Mouse (Mus musculus) forebrain, postnatal 0 days (tissue): ENCODE results near the gene Gm4559. TPM values are rescaled to one million over a fixed set of nuclear protein-coding genes. Genes with fewer than 3 reads are reported as not detected.
"Not testable (repeated sequence)": the region's sequence is repeated elsewhere in the genome, so short reads cannot be mapped to it uniquely, and the experiment has no call there.

Source experiments
- ATAC-seq: fragments of 200-750 bp; cut with Nextera tagmentation; 2 replicates; pipeline ENCODE4 v1.8.0; 2017; ENCODE audit warnings: mild to moderate bottlenecking, moderate library complexity
- DNase-seq: peaks from one replicate; pipeline ENCODE4 v3.0.0-alpha.2; 2015
- H3K27ac ChIP-seq: fragments of 300-500 bp; sonication (generic); 2 replicates; pipeline ENCODE4 v1.5.1; 2014; ENCODE audit warnings: low read depth, mild to moderate bottlenecking, antibody characterized with exemption, low read length, moderate library complexity, mixed read lengths
- H3K27me3 ChIP-seq: fragments of 300-500 bp; sonication (generic); 2 replicates; pipeline ENCODE4 v1.6.1; 2014; ENCODE audit warnings: mild to moderate bottlenecking, low read length, mixed read lengths; ENCODE audit not compliant: insufficient read depth
- H3K36me3 ChIP-seq: fragments of 300-500 bp; sonication (generic); 2 replicates; pipeline ENCODE4 v1.6.1; 2014; ENCODE audit warnings: mild to moderate bottlenecking, moderate library complexity; ENCODE audit not compliant: insufficient read depth
- H3K4me1 ChIP-seq: fragments of 300-500 bp; sonication (generic); 2 replicates; pipeline ENCODE4 v1.6.1; 2014; ENCODE audit warnings: antibody characterized with exemption; ENCODE audit not compliant: insufficient read depth
- H3K4me2 ChIP-seq: fragments of 300-500 bp; sonication (generic); 2 replicates; pipeline ENCODE4 v1.6.1; 2014; ENCODE audit warnings: low read depth, mild to moderate bottlenecking, moderate library complexity
- H3K4me3 ChIP-seq: fragments of 300-500 bp; sonication (generic); 2 replicates; pipeline ENCODE4 v1.5.1; 2014; ENCODE audit warnings: low read depth, low read length, mixed read lengths
- H3K9ac ChIP-seq: fragments of 300-500 bp; sonication (generic); 2 replicates; pipeline ENCODE4 v1.6.1; 2014; ENCODE audit warnings: mild to moderate bottlenecking
- H3K9me3 ChIP-seq: fragments of 300-500 bp; sonication (generic); 2 replicates; pipeline ENCODE4 v1.6.1; 2016; ENCODE audit warnings: low read length
- CTCF ChIP-seq: sonication (generic); IDR thresholded peaks from 2 replicates; pipeline ENCODE4 v1.5.1; 2016; ENCODE audit warnings: antibody characterized with exemption, control low read depth, low read depth
- WGBS: fragments of 180-500 bp; shearing (Covaris S2); extraction: QIAGEN DNeasy Blood & Tissue Kit; methylation state at CpG from one replicate; pipeline ENCODE4 v1.1.7; 2014; 5-methylcytosine and 5-hydroxymethylcytosine counted together
- polyA plus RNA-seq: library from polyadenylated mRNA; unstranded; fragments of >200 nt; fragmentation: Nextera tagmentation; extraction: Ambion mirVana; gene quantifications from 2 replicates; pipeline ENCODE4 v1.2.1, GENCODE M21; 2015
- total RNA-seq: library from RNA; depleted of rRNA; stranded (reverse); fragments of >200 nt; gene quantifications from 2 replicates; pipeline ENCODE4 v1.2.3, GENCODE M21; 2014; rRNA removed

Gene Gm4559
- total RNA-seq: not detected in 2 replicates
- not detected in 2 replicates for polyA plus RNA-seq

DNA sequence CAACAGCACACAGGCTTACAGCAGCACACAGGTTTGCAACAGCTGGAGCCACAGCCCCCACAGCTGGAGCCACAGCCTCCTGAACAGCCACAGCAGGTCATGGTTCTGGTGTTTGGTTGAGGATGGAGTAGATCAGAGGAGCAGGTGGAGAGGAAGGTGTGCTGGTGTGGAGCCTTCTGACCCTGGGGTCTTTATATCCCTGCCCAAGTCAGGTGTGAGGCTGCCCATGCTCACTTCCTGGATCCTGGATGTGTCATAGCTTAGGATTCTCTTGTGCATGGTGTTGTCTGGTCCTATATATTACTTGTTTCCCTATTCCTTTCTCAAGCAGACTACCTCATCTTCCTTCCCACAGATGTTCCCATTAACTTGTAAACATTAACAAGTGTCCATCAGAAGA, at the start of gene Gm4559:
Gene Gm4559 (minus strand): TSS at position 101 of the 400 bp plus-strand sequence.
- H3K27ac ChIP-seq: not testable (repeated sequence)

DNA sequence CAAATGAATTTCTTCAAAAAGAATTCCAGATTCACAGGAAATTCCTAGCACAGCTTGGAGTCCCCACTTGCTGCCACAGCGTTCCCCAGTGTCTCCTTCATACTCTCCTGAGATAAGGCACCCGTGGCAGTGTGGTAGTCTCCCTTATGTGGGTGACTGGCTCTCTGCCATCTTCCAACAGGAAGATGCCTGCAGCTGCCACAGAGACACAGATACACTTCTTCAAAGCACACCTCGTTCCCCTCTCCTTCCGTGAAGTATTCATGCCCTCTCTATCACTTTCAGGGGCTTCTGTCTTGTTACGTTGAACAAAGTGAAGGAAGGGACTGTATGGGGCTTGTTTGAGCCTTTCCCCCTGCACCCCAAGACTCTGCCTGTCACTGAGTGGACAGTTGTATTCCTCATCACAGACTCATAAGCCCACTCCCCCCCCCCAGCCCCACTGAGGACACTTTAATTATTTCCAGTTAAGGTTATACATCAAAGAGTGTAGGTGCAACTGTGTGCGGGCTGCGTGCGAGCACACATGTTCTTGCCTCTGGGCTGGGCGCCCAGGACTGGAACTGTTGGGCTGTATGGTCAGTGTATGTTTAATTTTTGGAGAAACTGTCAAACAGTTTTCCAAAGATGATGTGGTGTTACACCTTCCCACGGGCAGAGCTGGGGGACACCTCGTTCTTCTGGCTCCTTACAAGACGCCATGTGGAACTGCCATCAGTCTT, 49.4 kb upstream of the Gm4559 start:
- H3K9me3 ChIP-seq: no peaks in the 10 kb centered on the region
- no peaks in the 10 kb centered on the region for H3K4me1 ChIP-seq
- WGBS: 87% methylated on average over 12 of the region's 12 CpGs
- no peaks in the 10 kb centered on the region for H3K36me3 ChIP-seq
- H3K27me3 ChIP-seq: no peaks in the 10 kb centered on the region
- ATAC-seq (no peak), DNase-seq (no peak)
- H3K9ac ChIP-seq: no peak overlapping the region
- H3K4me2 ChIP-seq: no peak overlapping the region
- no peak overlapping the region for H3K4me3 ChIP-seq
- no peak for TF ChIP-seq CTCF
- no peak overlapping the region for H3K27ac ChIP-seq

More for the DNA sequence above, at the start of gene Gm4559:
- H3K4me1 ChIP-seq, H3K4me3 ChIP-seq, ATAC-seq, DNase-seq, H3K9me3 ChIP-seq, H3K36me3 ChIP-seq, H3K9ac ChIP-seq, H3K27me3 ChIP-seq, H3K4me2 ChIP-seq: not testable (repeated sequence)

DNA sequence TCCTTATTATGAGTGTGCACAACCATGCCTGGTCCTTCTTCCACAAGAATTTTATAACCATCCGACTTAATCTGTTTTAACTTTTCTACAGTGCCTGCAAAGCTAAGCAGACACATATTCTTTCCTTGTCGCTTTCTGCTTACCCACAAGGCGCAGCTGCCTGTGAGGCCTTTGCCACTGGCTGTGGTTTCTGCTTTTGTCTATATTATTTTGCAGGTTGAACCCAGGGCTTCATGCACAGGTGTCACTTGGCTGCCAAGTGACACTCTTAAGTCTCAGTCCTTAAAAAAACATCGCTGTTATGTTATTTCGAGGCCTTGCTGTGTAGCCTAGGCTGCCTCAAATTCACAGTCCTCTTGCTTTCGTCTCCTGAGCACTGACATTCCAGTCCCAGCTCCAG, 48.5 kb upstream of the Gm4559 start:
- no peak overlapping the region for H3K4me3 ChIP-seq
- DNase-seq (no peak), ATAC-seq (no peak)
- H3K9ac ChIP-seq: no peak overlapping the region
- H3K9me3 ChIP-seq: no peaks in the 10 kb centered on the region
- no peaks in the 10 kb centered on the region for H3K27me3 ChIP-seq
- WGBS: 94% methylated on average over 6 of the region's 6 CpGs
- H3K36me3 ChIP-seq: no peaks in the 10 kb centered on the region
- H3K4me1 ChIP-seq: no peaks in the 10 kb centered on the region
- H3K4me2 ChIP-seq: no peak overlapping the region
- no peak overlapping the region for H3K27ac ChIP-seq
- TF ChIP-seq CTCF: no peak

DNA sequence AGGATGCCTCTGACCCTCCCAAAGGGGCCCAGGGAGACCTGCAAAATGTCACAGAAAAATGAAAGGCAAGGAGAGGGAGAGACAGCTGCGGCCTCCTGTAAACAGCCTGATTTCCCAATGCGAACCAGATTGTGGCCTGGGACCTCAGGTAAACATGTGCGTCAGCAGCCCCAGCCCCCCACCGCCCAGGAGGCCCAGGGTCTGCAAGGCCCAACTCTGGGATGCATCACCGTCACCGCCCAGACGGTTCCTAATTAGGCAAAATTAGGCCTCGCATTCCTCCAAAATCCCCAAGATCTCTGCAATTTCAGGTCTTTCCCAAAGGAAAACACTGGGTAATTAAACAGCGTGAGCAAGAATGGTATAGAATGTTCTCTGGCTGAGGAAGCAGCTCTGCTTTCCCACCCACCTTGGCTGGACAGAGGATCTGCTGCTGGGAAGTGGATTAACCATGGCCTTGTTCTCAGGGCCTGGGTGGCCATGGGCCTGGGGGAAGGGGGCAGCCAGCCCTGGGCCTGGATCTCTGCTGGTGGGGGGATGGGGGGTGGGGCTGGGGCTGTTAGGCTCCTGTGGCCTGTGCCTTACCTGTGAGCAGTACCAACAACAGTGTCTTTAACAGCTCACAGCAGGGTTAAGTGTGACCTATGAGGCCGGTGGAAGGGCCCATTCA, 47.6 kb upstream of the Gm4559 start:
- H3K27ac ChIP-seq, H3K4me1 ChIP-seq, H3K9me3 ChIP-seq, H3K36me3 ChIP-seq, H3K9ac ChIP-seq, H3K4me3 ChIP-seq, ATAC-seq, H3K27me3 ChIP-seq, DNase-seq, H3K4me2 ChIP-seq: not testable (repeated sequence)
- WGBS: 35% methylated on average over 4 of the region's 10 CpGs

DNA sequence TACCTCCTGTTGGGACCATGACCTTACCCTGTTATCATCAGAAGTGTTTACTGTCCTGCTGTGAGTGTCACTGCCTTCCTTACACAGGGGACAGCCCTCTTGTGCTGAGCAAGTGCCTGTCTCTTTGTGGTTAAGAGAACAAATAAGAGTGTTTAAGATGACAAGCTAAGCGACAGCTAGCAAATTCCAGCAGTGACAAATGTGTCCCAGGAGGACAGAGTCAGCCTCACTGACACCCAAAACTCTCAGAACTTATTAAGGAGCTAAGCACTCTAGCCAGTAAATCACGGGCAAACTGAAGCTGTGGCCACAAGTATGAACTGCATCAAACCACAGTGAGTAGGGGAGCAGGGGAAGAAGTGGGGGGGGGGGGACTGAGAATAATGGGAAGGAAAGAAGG, 46.7 kb upstream of the Gm4559 start:
- no peak for DNase-seq
- no peak for TF ChIP-seq CTCF
- Histone ChIP-seq H3K4me1 (no peaks in the 10 kb centered on the region), H3K27ac (no peak overlapping the region), H3K9me3 (no peaks in the 10 kb centered on the region), H3K9ac (no peak overlapping the region), H3K27me3 (no peaks in the 10 kb centered on the region), H3K36me3 (no peaks in the 10 kb centered on the region), H3K4me2 (no peak overlapping the region), H3K4me3 (no peak overlapping the region)
- peak; percentile 5; the same call in 1 of the 2 replicates for ATAC-seq
- WGBS: 38% methylated on average over 2 of the region's 2 CpGs

DNA sequence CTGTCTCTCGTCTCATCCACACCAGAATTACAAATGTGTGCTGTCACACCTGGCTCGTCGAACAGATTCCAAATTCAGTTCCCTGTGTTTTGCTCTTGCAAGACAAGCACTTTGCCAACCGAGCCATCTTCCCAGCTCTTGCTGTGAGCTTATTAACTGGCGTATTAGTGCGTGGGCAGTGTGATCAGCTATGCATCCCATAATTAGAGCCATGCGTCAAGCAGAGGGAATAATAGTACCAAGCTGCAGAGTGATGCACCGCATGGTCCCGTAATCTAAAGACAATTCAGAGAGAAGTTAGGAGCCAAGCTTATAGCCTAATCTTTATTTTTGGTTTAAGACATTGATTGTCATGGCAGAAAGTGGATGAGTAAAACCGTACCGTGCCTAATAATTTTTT, 45.0 kb upstream of the Gm4559 start:
- no peaks in the 10 kb centered on the region for H3K36me3 ChIP-seq
- H3K27ac ChIP-seq: no peak overlapping the region
- no peak for TF ChIP-seq CTCF
- DNase-seq (peak; percentile 16), ATAC-seq (no peak)
- H3K4me1 ChIP-seq: no peaks in the 10 kb centered on the region
- no peak overlapping the region for H3K4me3 ChIP-seq
- H3K9ac ChIP-seq: no peak overlapping the region
- H3K9me3 ChIP-seq: no peaks in the 10 kb centered on the region
- H3K27me3 ChIP-seq: no peaks in the 10 kb centered on the region
- 64% methylated on average over 11 of the region's 11 CpGs for WGBS
- no peak overlapping the region for H3K4me2 ChIP-seq

DNA sequence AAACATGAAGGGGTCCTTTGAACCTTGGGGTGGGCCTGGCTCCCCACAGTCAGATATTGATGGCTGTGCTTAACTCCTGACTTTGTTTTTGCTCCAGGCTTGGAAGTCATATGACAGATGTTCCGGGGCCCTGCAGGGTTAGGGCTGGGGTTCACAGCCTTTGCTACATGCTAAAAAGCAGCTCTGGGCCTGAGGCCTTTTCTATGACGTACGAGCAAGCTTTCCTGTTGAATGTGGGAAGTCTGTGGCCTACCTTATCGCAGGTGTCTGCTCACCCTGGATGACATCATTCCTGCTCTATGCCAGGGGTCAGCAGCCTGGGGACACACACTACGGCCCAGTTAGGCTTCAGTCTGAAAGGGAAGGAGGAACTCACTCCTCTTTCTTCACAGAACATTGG, 43.1 kb upstream of the Gm4559 start:
- WGBS: 90% methylated on average over 5 of the region's 5 CpGs
- Histone ChIP-seq H3K9me3 (no peaks in the 10 kb centered on the region), H3K4me1 (no peaks in the 10 kb centered on the region), H3K9ac (no peak overlapping the region), H3K4me2 (no peak overlapping the region), H3K4me3 (no peak overlapping the region), H3K27me3 (no peaks in the 10 kb centered on the region), H3K27ac (no peak overlapping the region), H3K36me3 (no peaks in the 10 kb centered on the region)
- ATAC-seq (no peak), DNase-seq (no peak)
- TF ChIP-seq CTCF: no peak
